Mouse (Mus musculus) erythroblast, embryonic 14.5 days (primary cell): ENCODE data around the gene Wdr45b. TPM values are rescaled to one million over a fixed set of nuclear protein-coding genes. Genes with fewer than 3 reads are reported as not detected.

ENCODE experiments used
- H3K27me3 ChIP-seq: 2 replicates; pipeline ENCODE4 v1.6.1; 2012; ENCODE audit warnings: inconsistent platforms; ENCODE audit not compliant: control insufficient read depth
- H3K36me3 ChIP-seq: 2 replicates; pipeline ENCODE4 v1.6.1; 2012; ENCODE audit warnings: mild to moderate bottlenecking, inconsistent platforms; ENCODE audit not compliant: control insufficient read depth
- H3K4me1 ChIP-seq: 2 replicates; pipeline ENCODE4 v1.6.1; 2012; ENCODE audit warnings: inconsistent platforms; ENCODE audit not compliant: control insufficient read depth
- H3K4me3 ChIP-seq: replicated peaks from 2 replicates; pipeline ENCODE3; 2012; ENCODE audit warnings: moderate library complexity, mild to moderate bottlenecking, inconsistent platforms
- H3K9me3 ChIP-seq: 2 replicates; pipeline ENCODE4 v1.6.1; 2012; ENCODE audit warnings: low read length, inconsistent platforms, mixed read lengths; ENCODE audit not compliant: control insufficient read depth
- GATA1 ChIP-seq: IDR thresholded peaks from 2 replicates; pipeline ENCODE4 v1.6.1; 2012; ENCODE audit warnings: low read length, inconsistent platforms, mixed read lengths
- TAL1 ChIP-seq: IDR thresholded peaks from 3 replicates; pipeline ENCODE4 v1.6.1; 2012; ENCODE audit warnings: low read length, inconsistent platforms, mixed read lengths
- polyA plus RNA-seq: library from polyadenylated mRNA; stranded (reverse); fragments of >175 nt; gene quantifications from 2 replicates; pipeline ENCODE4 v1.2.3, GENCODE M21; 2012

Gene Wdr45b
- 0.39 and 0.46 TPM in 2 replicates for polyA plus RNA-seq

DNA sequence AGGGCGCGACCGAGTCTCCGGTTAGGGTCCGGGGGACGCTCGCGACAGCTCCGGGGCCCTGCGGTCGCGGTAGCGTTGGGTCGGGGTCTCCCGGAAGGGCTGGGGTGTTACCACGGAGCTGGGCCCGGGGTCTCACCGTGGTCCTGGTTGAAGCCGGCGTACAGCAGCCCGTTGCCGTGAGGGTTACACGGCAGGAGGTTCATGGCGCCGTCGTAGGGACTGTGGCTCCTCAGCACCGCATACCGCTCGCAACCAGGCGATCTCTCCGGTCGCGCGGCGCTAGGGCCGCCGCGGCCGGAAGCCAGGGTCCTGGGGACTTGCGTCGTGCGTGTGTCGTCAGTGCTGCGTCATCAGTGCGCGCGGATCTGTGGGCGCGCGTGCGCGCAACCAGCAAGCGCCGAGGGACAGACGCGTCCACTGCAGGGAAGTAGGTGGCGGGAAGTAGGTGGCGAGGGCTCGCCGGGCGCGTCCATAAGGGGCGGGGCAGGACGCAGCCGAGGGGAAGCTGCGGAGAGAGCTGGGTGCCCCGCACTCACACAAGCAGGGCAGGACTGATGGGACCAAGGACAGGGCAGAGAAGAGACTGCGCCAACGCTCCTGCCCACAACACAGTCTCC is at the start of gene Wdr45b:
Gene Wdr45b, minus strand, starts transcription at position 355 of the 617 bp plus-strand sequence.
- peaks cover 26% of the 10 kb centered on the region for H3K36me3 ChIP-seq

DNA sequence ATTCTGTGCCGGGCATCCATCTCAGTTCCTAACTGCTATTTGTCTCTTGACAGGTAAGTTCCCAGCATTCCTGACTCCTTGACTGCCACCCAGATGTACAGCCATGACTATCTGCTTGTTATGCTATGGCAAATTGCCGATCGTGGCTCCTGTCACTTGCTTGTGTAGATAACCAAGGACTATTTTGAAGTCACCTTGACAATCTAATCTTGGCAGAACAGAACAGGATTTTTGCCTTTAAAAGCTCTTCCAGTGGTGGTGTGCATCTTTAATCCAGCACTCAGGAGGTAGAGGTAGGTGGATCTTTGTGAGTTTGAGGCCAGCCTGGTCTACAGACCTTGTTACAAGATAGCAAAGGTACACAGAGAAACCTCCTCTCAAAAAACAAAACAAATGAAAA is 38.2 kb upstream of the Wdr45b start:
- H3K4me1 ChIP-seq: peaks cover 32% of the 10 kb centered on the region
- no peak overlapping the region for H3K4me3 ChIP-seq
- TF ChIP-seq TAL1 (no peak), GATA1 (no peak)
- no peaks in the 10 kb centered on the region for H3K9me3 ChIP-seq
- peaks cover 26% of the 10 kb centered on the region for H3K27me3 ChIP-seq
- no peaks in the 10 kb centered on the region for H3K36me3 ChIP-seq

More for the DNA sequence above, at the start of gene Wdr45b:
- TF ChIP-seq GATA1: no peak
- no peak for TF ChIP-seq TAL1
- H3K27me3 ChIP-seq: peaks cover 4% of the 10 kb centered on the region
- no peaks in the 10 kb centered on the region for H3K9me3 ChIP-seq
- peak within 1 kb of the TSS; percentile 89 for H3K4me3 ChIP-seq
- H3K4me1 ChIP-seq: peaks cover 42% of the 10 kb centered on the region

DNA sequence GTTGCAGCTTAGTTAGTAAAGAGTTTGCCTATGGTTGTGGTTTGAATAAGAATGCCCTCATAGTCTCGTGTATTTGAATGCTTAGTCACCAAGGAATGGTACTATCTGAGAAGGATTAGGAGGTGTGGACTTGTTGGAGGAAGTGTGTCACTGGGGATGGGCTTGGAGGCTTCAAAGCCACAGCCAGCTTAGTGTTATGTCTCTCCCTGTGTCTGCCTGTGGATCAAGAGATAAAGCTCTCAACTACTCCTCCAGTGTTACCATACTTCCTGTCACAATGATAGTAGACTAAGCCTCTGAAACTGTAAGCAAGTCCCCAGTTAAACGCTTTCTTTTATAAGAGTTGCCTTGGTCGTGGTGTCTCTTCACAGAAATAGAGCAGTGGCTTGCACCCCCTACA is 36.5 kb upstream of the Wdr45b start:
- no peak for TF ChIP-seq TAL1
- TF ChIP-seq GATA1: no peak
- H3K36me3 ChIP-seq: no peaks in the 10 kb centered on the region
- H3K4me1 ChIP-seq: peaks cover 38% of the 10 kb centered on the region
- H3K27me3 ChIP-seq: peaks cover 39% of the 10 kb centered on the region
- no peaks in the 10 kb centered on the region for H3K9me3 ChIP-seq
- H3K4me3 ChIP-seq: no peak overlapping the region

DNA sequence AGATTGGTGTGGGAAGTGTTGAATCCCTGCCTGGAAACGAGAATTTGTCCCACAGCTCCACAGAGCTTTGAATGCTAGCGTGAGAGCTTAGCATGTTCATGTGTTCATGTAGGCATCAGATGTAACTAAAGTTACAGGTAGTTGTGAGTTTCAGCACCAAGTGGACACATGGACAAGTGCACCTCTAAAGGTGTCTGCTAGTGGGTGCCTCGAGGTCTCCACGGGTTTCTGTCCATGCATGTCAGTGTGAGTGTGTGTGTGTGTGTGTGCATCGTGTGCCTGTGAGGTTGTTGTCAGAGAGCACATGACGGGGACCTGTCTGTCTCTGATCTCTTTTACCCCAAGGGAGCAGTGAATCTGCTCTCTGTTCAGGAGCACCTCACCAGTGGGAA is 34.3 kb upstream of the Wdr45b start:
- TF ChIP-seq TAL1 (no peak), GATA1 (no peak)
- H3K4me1 ChIP-seq: peaks cover 36% of the 10 kb centered on the region

DNA sequence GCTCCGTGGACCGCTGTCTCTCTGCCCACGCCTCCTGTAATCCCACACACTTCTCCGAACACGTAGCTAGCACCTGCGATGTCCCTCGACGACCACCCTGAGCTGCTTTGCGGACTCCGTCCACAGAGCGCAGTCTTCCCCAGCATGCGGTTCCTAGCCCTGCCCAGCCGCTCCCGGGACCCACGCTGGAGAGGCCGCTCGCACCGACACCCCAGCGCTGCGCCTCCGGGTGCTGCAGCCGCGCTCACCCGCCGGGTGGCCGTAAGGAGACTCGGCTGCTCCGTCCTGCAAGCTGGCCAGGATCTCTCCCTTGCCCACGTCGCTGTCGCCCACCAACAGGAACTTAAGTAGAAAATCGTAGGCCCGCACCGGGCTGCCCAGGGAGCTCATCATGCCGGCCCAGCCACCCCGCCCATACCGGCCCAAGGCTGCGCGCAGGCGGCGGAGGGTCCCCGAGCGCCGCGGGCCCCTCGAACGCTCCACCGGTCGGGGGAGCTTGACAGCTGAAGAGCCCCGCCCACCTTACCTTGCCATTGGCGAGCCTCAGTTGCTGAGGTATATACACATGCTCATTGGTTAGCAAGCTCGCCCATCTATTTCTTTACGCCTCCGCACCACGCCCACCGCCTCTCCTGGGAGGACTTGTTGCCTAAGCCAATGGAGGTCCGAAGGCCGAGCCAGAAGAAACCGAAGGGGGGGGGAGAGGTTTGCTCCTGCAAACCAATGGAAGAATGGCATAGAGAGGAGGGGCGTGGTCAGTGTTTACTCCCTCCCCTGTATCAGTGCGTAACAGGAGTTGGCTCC is 33.7 kb upstream of the Wdr45b start, which contains the start of gene Rab40b:
Gene Rab40b, minus strand, starts transcription at position 502 of the 804 bp plus-strand sequence.
- Histone ChIP-seq H3K4me3 (peak within 1 kb of the TSS; percentile 74), H3K36me3 (no peaks in the 10 kb centered on the region), H3K4me1 (peaks cover 35% of the 10 kb centered on the region), H3K27me3 (peaks cover 48% of the 10 kb centered on the region), H3K9me3 (no peaks in the 10 kb centered on the region)
- TF ChIP-seq TAL1 (no peak), GATA1 (no peak)

More for the DNA sequence above, 34.3 kb upstream of the Wdr45b start:
- no peaks in the 10 kb centered on the region for H3K9me3 ChIP-seq
- no peaks in the 10 kb centered on the region for H3K36me3 ChIP-seq
- H3K4me3 ChIP-seq: peak overlapping the region; percentile 74
- H3K27me3 ChIP-seq: peaks cover 48% of the 10 kb centered on the region

DNA sequence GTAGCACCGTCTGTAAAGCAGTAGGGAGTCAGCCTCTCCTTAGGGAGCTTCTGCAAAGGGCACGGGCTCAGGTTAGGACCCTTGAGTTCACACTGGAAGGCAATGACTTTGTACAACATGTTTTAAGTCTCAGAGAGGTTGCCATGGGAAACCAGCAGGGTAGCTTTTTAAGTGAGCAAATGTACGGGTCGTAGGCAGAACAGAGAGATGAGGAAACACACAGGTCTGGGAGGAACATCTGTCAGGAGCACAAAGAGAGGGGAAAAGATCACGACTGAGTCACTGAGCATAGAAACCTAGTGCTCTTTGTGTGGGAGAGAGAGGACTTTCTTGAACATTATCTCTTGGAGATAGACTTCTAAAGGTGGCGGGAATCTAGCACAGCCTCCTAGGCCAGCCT is 26.0 kb upstream of the Wdr45b start:
- Histone ChIP-seq H3K27me3 (peaks cover 14% of the 10 kb centered on the region), H3K4me3 (no peak overlapping the region), H3K4me1 (no peaks in the 10 kb centered on the region), H3K36me3 (no peaks in the 10 kb centered on the region), H3K9me3 (peaks cover 7% of the 10 kb centered on the region)
- TF ChIP-seq TAL1 (no peak), GATA1 (no peak)

DNA sequence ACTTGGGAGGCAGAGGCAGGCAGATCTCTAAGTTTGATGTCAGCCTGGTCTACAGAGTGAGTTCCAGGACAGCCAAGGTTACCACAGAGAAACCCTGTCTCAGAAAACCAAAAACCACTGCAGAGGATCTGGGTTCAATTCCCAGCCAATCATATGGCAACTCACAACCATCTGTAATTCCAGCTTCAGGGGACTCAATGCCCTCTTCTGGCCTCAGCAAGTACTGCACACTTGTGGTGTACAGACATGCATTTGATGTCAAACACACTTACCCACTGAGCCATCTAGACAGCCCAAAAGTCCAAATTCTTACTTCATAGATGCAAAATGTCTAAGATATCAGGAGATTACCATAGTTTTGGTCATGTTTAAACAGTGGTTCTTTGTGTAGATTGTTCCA is 24.4 kb upstream of the Wdr45b start:
- TF ChIP-seq GATA1 (no peak), TAL1 (no peak)
- H3K4me3 ChIP-seq: no peak overlapping the region
- H3K9me3 ChIP-seq: peaks cover 7% of the 10 kb centered on the region
- H3K36me3 ChIP-seq: no peaks in the 10 kb centered on the region
- H3K27me3 ChIP-seq: peaks cover 9% of the 10 kb centered on the region
- peaks cover 2% of the 10 kb centered on the region; the same call in 1 of the 2 replicates for H3K4me1 ChIP-seq

DNA sequence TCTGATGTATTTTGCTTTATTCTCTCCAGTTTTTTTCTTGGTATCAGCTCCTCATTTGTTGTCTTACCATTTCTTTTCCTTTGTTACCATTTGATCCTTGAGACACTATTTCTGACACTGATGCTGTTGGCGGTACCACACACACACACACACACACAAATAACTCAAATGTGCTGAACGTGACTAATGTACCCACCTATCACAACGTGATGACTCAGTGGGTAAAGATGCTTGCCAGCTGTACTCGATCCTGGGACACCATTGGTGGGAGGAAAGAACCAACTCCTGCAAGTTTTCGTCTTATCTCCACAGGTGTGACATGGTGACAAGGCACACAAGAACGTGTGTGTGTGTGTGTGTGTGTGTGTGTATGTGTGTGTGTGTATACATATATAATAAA is 19.1 kb upstream of the Wdr45b start:
- H3K9me3 ChIP-seq: peaks cover 1% of the 10 kb centered on the region; the same call in 1 of the 2 replicates
- no peaks in the 10 kb centered on the region for H3K36me3 ChIP-seq
- H3K4me1 ChIP-seq: peaks cover 15% of the 10 kb centered on the region
- no peak overlapping the region for H3K4me3 ChIP-seq
- H3K27me3 ChIP-seq: peaks cover 20% of the 10 kb centered on the region
- TF ChIP-seq GATA1: no peak
- TF ChIP-seq TAL1: no peak

DNA sequence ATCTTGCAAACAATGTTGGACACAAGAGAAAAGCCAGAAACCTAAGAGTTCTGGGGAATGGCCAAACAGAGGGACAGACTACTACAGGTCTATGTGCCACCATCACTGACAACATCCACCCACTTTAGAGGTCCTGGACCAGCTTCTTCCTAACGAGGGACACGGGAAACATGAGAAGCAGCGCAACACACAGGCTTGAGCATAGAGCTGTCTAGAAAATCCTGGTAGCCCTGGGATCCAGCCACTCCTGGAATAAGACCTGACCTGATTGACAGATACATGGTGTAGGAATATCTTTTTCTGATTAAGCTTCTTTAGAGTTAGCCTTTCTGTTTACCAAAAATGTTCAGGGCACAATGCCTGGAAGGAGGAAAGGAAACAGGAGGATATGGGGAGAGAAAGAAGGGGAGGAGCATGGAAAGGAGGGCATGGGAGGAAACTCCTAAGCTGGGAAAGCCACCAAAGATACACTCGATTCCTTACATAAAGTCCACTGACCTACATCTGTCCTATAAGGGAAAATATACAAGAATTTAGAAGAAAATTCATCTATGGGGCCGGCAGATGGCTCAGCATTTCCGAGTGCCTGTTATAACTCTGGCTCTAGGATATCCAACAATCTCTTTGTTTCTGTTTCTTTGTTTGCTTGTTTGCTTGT is 16.2 kb upstream of the Wdr45b start:
- Histone ChIP-seq H3K36me3 (no peaks in the 10 kb centered on the region), H3K4me3 (no peak overlapping the region), H3K27me3 (peaks cover 18% of the 10 kb centered on the region), H3K4me1 (peaks cover 18% of the 10 kb centered on the region), H3K9me3 (no peaks in the 10 kb centered on the region)
- TF ChIP-seq TAL1 (no peak), GATA1 (no peak)
